Mouse (Mus musculus) forebrain, embryonic 14.5 days (tissue): Measurements from ENCODE around the gene Olfr575. TPM values are rescaled to one million over a fixed set of nuclear protein-coding genes. Genes with fewer than 3 reads are reported as not detected.

Source experiments
- polyA plus RNA-seq: library from polyadenylated mRNA; unstranded; fragments of >200 nt; fragmentation: Nextera tagmentation; extraction: Ambion mirVana; gene quantifications from 2 replicates; pipeline ENCODE4 v1.2.1, GENCODE M21; 2014

The Olfr575 gene
- polyA plus RNA-seq, 1 experiment from 2014 or later, result not detected

Other genes starting within 250 kb of the Olfr575 start
- not detected in 2 replicates for gene Olfr33, start 239.7 kb downstream of the Olfr575 start, polyA plus RNA-seq
- not detected in 2 replicates for gene Olfr559, start 231.3 kb downstream of the Olfr575 start, polyA plus RNA-seq
- not detected in 2 replicates for gene Olfr560, start 199.4 kb downstream of the Olfr575 start, polyA plus RNA-seq
- 0.06 TPM in 1 of 2 replicates, not detected in the other for gene Olfr78, start 199.3 kb downstream of the Olfr575 start, polyA plus RNA-seq
- gene Olfr561, start 187.6 kb downstream of the Olfr575 start, polyA plus RNA-seq, result not detected in 2 replicates
- not detected in 2 replicates for gene Olfr564, start 155.3 kb downstream of the Olfr575 start, polyA plus RNA-seq
- not detected in 2 replicates for gene Olfr566, start 100.0 kb downstream of the Olfr575 start, polyA plus RNA-seq
- gene Olfr568, start 81.7 kb downstream of the Olfr575 start, polyA plus RNA-seq, result not detected in 2 replicates
- gene Olfr569, start 67.9 kb downstream of the Olfr575 start, polyA plus RNA-seq, result not detected in 2 replicates
- 0.15 TPM in 1 of 2 replicates, not detected in the other for gene Olfr570, start 64.2 kb downstream of the Olfr575 start, polyA plus RNA-seq
- gene Olfr571, start 41.2 kb downstream of the Olfr575 start, polyA plus RNA-seq, result not detected in 2 replicates
- gene Olfr572, start 34.4 kb downstream of the Olfr575 start, polyA plus RNA-seq, result not detected in 2 replicates
- not detected in 2 replicates for gene Olfr573-ps1, start 16.2 kb downstream of the Olfr575 start, polyA plus RNA-seq
- gene Olfr574, start 10.3 kb downstream of the Olfr575 start, polyA plus RNA-seq, result not detected in 2 replicates
- gene Olfr576, start 3.9 kb upstream of the Olfr575 start, polyA plus RNA-seq, result not detected in 2 replicates
- not detected in 2 replicates for gene Olfr577, start 17.2 kb upstream of the Olfr575 start, polyA plus RNA-seq
- gene Olfr578, start 30.5 kb upstream of the Olfr575 start, polyA plus RNA-seq, result not detected in 2 replicates
- gene Olfr582, start 79.2 kb upstream of the Olfr575 start, polyA plus RNA-seq, result not detected in 2 replicates
- not detected in 2 replicates for gene Olfr583, start 92.5 kb upstream of the Olfr575 start, polyA plus RNA-seq
- not detected in 2 replicates for gene Olfr584, start 123.1 kb upstream of the Olfr575 start, polyA plus RNA-seq
- gene Olfr585, start 138.9 kb upstream of the Olfr575 start, polyA plus RNA-seq, result not detected in 2 replicates
- not detected in 2 replicates for gene Olfr586, start 166.9 kb upstream of the Olfr575 start, polyA plus RNA-seq
- gene Olfr588-ps1, start 182.1 kb upstream of the Olfr575 start, polyA plus RNA-seq, result not detected in 2 replicates
- not detected in 2 replicates for gene Olfr589, start 197.6 kb upstream of the Olfr575 start, polyA plus RNA-seq
- not detected in 2 replicates for gene Olfr591, start 219.6 kb upstream of the Olfr575 start, polyA plus RNA-seq
- not detected in 2 replicates for gene Olfr592, start 226.0 kb upstream of the Olfr575 start, polyA plus RNA-seq